23 mouse cellular contexts compared by ENCODE assay signal in genomic region chr19:45926342-45926741, GRCm38 (mm10).
DNase-seq lines count a peak whose midpoint lies in the region; ATAC-seq and TF ChIP-seq lines count a peak whose summit lies in the region.
"Had no signal": no experiment of that assay in that cellular context is flagged by ENCODE, and none has a peak within 500 bp of the region (broad histone marks: within the 10 kb centered on the region; RNA-seq: fewer than 3 reads in every experiment).

No protein-coding gene starts in this region.

- WGBS in heart, embryonic 13.5 days = 70% methylated on average over 8 of the region's 8 CpGs
- 69% methylated on average over 8 of the region's 8 CpGs for WGBS in heart, embryonic 12.5 days
- 63% methylated on average over 8 of the region's 8 CpGs for WGBS in heart, embryonic 15.5 days
- 52% methylated on average over 8 of the region's 8 CpGs for WGBS in heart, postnatal 0 days

- H3K4me3 ChIP-seq in heart, embryonic 13.5 days = no peak overlapping the region
- no peak overlapping the region for H3K4me3 ChIP-seq in heart, embryonic 12.5 days
- no peak overlapping the region for H3K4me3 ChIP-seq in heart, embryonic 15.5 days
- no peak overlapping the region for H3K4me3 ChIP-seq in heart, postnatal 0 days (ENCODE audit: low read depth, low read length)
- H3K4me3 ChIP-seq: embryonic facial prominence, embryonic 13.5 days; embryonic facial prominence, embryonic 15.5 days; erythroblast, embryonic 14.5 days; forebrain, embryonic 10.5 days; forebrain, embryonic 12.5 days had no signal

- H3K27ac ChIP-seq in heart, embryonic 13.5 days (replicated peaks) = peak overlapping the region; percentile 78
- no peak overlapping the region for H3K27ac ChIP-seq in heart, embryonic 12.5 days (ENCODE audit: poor library complexity, severe bottlenecking)
- H3K27ac ChIP-seq in heart, embryonic 15.5 days = peak overlapping the region; percentile 76
- peak overlapping the region; percentile 51 for H3K27ac ChIP-seq in heart, postnatal 0 days (ENCODE audit: low read depth)
- H3K27ac ChIP-seq: embryonic facial prominence, embryonic 13.5 days; embryonic facial prominence, embryonic 15.5 days; forebrain, embryonic 10.5 days; forebrain, embryonic 12.5 days had no signal

- no peaks in the 10 kb centered on the region for H3K9me3 ChIP-seq in heart, embryonic 13.5 days
- H3K9me3 ChIP-seq in heart, embryonic 12.5 days (replicated peaks) = no peaks in the 10 kb centered on the region
- no peaks in the 10 kb centered on the region for H3K9me3 ChIP-seq in heart, embryonic 15.5 days (replicated peaks)
- no peaks in the 10 kb centered on the region for H3K9me3 ChIP-seq in heart, postnatal 0 days (replicated peaks; ENCODE audit: control insufficient read depth, low read length)
- H3K9me3 ChIP-seq: embryonic facial prominence, embryonic 13.5 days; embryonic facial prominence, embryonic 15.5 days; forebrain, embryonic 10.5 days; forebrain, embryonic 12.5 days had no signal

- ATAC-seq in heart, embryonic 13.5 days (ENCODE audit: extremely low read depth, insufficient number of reproducible peaks, low FRiP score, low TSS enrichment) = no peak
- no peak for ATAC-seq in heart, embryonic 12.5 days (ENCODE audit: insufficient number of reproducible peaks, low FRiP score)
- no peak for ATAC-seq in heart, embryonic 15.5 days (replicated peaks; ENCODE audit: insufficient number of reproducible peaks, insufficient read depth, low FRiP score, low read depth)
- peak; percentile 62 for ATAC-seq in heart, postnatal 0 days (ENCODE audit: insufficient read depth, low read depth)
- ATAC-seq: forebrain, embryonic 14.5 days; forebrain, embryonic 16.5 days had no signal

- peaks cover 18% of the 10 kb centered on the region for H3K4me1 ChIP-seq in heart, embryonic 13.5 days
- H3K4me1 ChIP-seq in heart, embryonic 12.5 days (replicated peaks) = peaks cover 15% of the 10 kb centered on the region
- H3K4me1 ChIP-seq in heart, embryonic 15.5 days (replicated peaks) = peaks cover 18% of the 10 kb centered on the region
- H3K4me1 ChIP-seq in heart, postnatal 0 days (ENCODE audit: control insufficient read depth, insufficient read depth) = peaks cover 15% of the 10 kb centered on the region
- H3K4me1 ChIP-seq: embryonic facial prominence, embryonic 13.5 days; embryonic facial prominence, embryonic 15.5 days; forebrain, embryonic 10.5 days; forebrain, embryonic 12.5 days had no signal

- TF ChIP-seq EP300 in heart, postnatal 0 days (IDR thresholded peaks at IDR 0.05; ENCODE audit: low read depth) = no peak

- H3K36me3 ChIP-seq in heart, embryonic 13.5 days = peaks cover 57% of the 10 kb centered on the region
- peaks cover 29% of the 10 kb centered on the region for H3K36me3 ChIP-seq in heart, embryonic 12.5 days
- peaks cover 8% of the 10 kb centered on the region; the same call in 1 of the 2 replicates for H3K36me3 ChIP-seq in heart, embryonic 15.5 days
- H3K36me3 ChIP-seq in heart, postnatal 0 days (replicated peaks; ENCODE audit: control insufficient read depth, insufficient read depth, low read length) = peaks cover 12% of the 10 kb centered on the region; the same call in 1 of the 2 replicates

- no peaks in the 10 kb centered on the region for H3K27me3 ChIP-seq in heart, embryonic 13.5 days (replicated peaks)
- no peaks in the 10 kb centered on the region for H3K27me3 ChIP-seq in heart, embryonic 12.5 days (replicated peaks)
- H3K27me3 ChIP-seq in heart, embryonic 15.5 days = no peaks in the 10 kb centered on the region
- no peaks in the 10 kb centered on the region for H3K27me3 ChIP-seq in heart, postnatal 0 days (ENCODE audit: control insufficient read depth, insufficient read depth, low read length)
- H3K27me3 ChIP-seq: embryonic facial prominence, embryonic 13.5 days; embryonic facial prominence, embryonic 15.5 days; forebrain, embryonic 12.5 days had no signal

- no peak for DNase-seq in heart, adult 9 months (ENCODE audit: low spot score in 2 of 2)
- no peak for DNase-seq in heart, postnatal 0 days (ENCODE audit: low spot score)
- DNase-seq in heart, postnatal 4 days = no peak
- no peak for DNase-seq in cerebellum, postnatal 4 days (ENCODE audit: low spot score in 2 of 2)
- DNase-seq: adrenal gland, adult 8-10 months; adrenal gland, postnatal 14 days; adrenal gland, postnatal 36 days; cerebellum, adult 11-12 months; cerebellum, adult 2 months; cerebellum, adult 9-10 months; cerebellum, postnatal 10 days; cerebellum, postnatal 25 days; embryo, embryonic 11 days had no signal

- H3K4me2 ChIP-seq in heart, embryonic 13.5 days = no peak overlapping the region
- H3K4me2 ChIP-seq in heart, embryonic 12.5 days = no peak overlapping the region
- H3K4me2 ChIP-seq in heart, embryonic 15.5 days = no peak overlapping the region
- H3K4me2 ChIP-seq in heart, postnatal 0 days (ENCODE audit: low read depth, low read length) = no peak overlapping the region
- H3K4me2 ChIP-seq: embryonic facial prominence, embryonic 13.5 days; embryonic facial prominence, embryonic 15.5 days; forebrain, embryonic 12.5 days had no signal

- H3K9ac ChIP-seq in heart, embryonic 13.5 days = 0 out of 2 replicates have a peak overlapping the region, but pooled peaks have one; percentile 8
- no peak overlapping the region for H3K9ac ChIP-seq in heart, embryonic 12.5 days
- H3K9ac ChIP-seq in heart, embryonic 15.5 days = no peak overlapping the region
- no peak overlapping the region for H3K9ac ChIP-seq in heart, postnatal 0 days (replicated peaks; ENCODE audit: low read depth, low read length)
- H3K9ac ChIP-seq: embryonic facial prominence, embryonic 13.5 days; embryonic facial prominence, embryonic 15.5 days; forebrain, embryonic 12.5 days had no signal

- no peak; the same call in 1 of the 2 replicates for TF ChIP-seq CTCF in heart, postnatal 0 days (IDR thresholded peaks at IDR 0.05; ENCODE audit: low read depth)
